Mouse (Mus musculus) liver, embryonic 11.5 days (tissue): ENCODE data around the gene Nmbr. TPM values are rescaled to one million over a fixed set of nuclear protein-coding genes. Genes with fewer than 3 reads are reported as not detected.

Source experiments
- ATAC-seq: fragments of 200-750 bp; cut with Nextera tagmentation; replicated peaks from 2 replicates; pipeline ENCODE4 v1.8.0; 2017; ENCODE audit warnings: moderate number of reproducible peaks, mild to moderate bottlenecking, moderate TSS enrichment, moderate library complexity; ENCODE audit not compliant: low FRiP score
- DNase-seq: peaks from one replicate; pipeline ENCODE4 v3.0.0-alpha.2; 2017; ENCODE audit warnings: low spot score
- H3K27ac ChIP-seq: fragments of 300-500 bp; sonication (generic); 2 replicates; pipeline ENCODE4 v1.5.1; 2014; ENCODE audit warnings: mild to moderate bottlenecking, low read depth, low read length, control low read depth
- H3K27me3 ChIP-seq: fragments of 300-500 bp; sonication (generic); replicated peaks from 2 replicates; pipeline ENCODE4 v1.6.1; 2014; ENCODE audit warnings: low read length, mixed read lengths; ENCODE audit not compliant: control insufficient read depth, insufficient read depth
- H3K36me3 ChIP-seq: fragments of 300-500 bp; sonication (generic); 2 replicates; pipeline ENCODE4 v1.6.1; 2014; ENCODE audit warnings: mild to moderate bottlenecking, low read length, moderate library complexity, mixed read lengths; ENCODE audit not compliant: control insufficient read depth, insufficient read depth
- H3K4me1 ChIP-seq: fragments of 300-500 bp; sonication (generic); replicated peaks from 2 replicates; pipeline ENCODE4 v1.6.1; 2014; ENCODE audit warnings: low read length, mixed read lengths; ENCODE audit not compliant: control insufficient read depth, insufficient read depth
- H3K4me2 ChIP-seq: fragments of 300-500 bp; sonication (generic); 2 replicates; pipeline ENCODE4 v1.6.1; 2014; ENCODE audit warnings: mild to moderate bottlenecking, control low read depth, moderate library complexity
- H3K4me3 ChIP-seq: fragments of 300-500 bp; sonication (generic); 2 replicates; pipeline ENCODE4 v1.5.1; 2014; ENCODE audit warnings: low read depth, low read length, control low read depth
- H3K9ac ChIP-seq: fragments of 300-500 bp; sonication (generic); 2 replicates; pipeline ENCODE4 v1.6.1; 2014; ENCODE audit warnings: low read depth, low read length, control low read depth
- H3K9me3 ChIP-seq: fragments of 300-500 bp; sonication (generic); 2 replicates; pipeline ENCODE4 v1.6.1; 2016; ENCODE audit warnings: low read length, inconsistent platforms, mixed read lengths; ENCODE audit not compliant: control insufficient read depth
- WGBS: fragments of 180-500 bp; shearing (Covaris S2); extraction: QIAGEN DNeasy Blood & Tissue Kit; methylation state at CpG from one replicate; pipeline ENCODE4 v1.1.7; 2014; 5-methylcytosine and 5-hydroxymethylcytosine counted together
- polyA plus RNA-seq: library from polyadenylated mRNA; unstranded; fragments of >200 nt; fragmentation: Nextera tagmentation; extraction: Ambion mirVana; gene quantifications from 2 replicates; pipeline ENCODE4 v1.2.1, GENCODE M21; 2014

The Nmbr gene
- polyA plus RNA-seq, 1 experiment from 2014 or later: 0.26 TPM

GRCm38 (mm10) chr10:14816970-14817369 is 111.6 kb downstream of the Nmbr start:
- WGBS: 68% methylated on average over 4 of the region's 4 CpGs
- no peaks in the 10 kb centered on the region for H3K36me3 ChIP-seq

More at GRCm38 (mm10) chr10:14816970-14817369, 111.6 kb downstream of the Nmbr start:
- no peak overlapping the region for H3K27ac ChIP-seq
- no peaks in the 10 kb centered on the region for H3K27me3 ChIP-seq
- H3K9ac ChIP-seq: no peak overlapping the region
- H3K4me3 ChIP-seq: no peak overlapping the region
- no peaks in the 10 kb centered on the region for H3K4me1 ChIP-seq
- no peak overlapping the region for H3K4me2 ChIP-seq
- no peaks in the 10 kb centered on the region for H3K9me3 ChIP-seq
- no peak for ATAC-seq
- no peak for DNase-seq

Other genes with a start within 250 kb of the Nmbr start
- 0.81 and 1.4 TPM in 2 replicates for gene Adgrg6, start 159.9 kb upstream of the Nmbr start, polyA plus RNA-seq
- 82.3 and 83.6 TPM in 2 replicates for gene Vta1, start within 50 bp of the Nmbr start, polyA plus RNA-seq
- not detected in 2 replicates for gene Gje1, start 12.6 kb downstream of the Nmbr start, polyA plus RNA-seq